Mouse (Mus musculus): ENCODE data around the gene Glra4.
A peak's percentile ranks its signal among the peaks of the same experiment; 100 is the strongest.
"Not testable (repeated sequence)": the region's sequence is repeated elsewhere in the genome, so short reads cannot be mapped to it uniquely, and the experiment has no call there.

Gene Glra4

DNA sequence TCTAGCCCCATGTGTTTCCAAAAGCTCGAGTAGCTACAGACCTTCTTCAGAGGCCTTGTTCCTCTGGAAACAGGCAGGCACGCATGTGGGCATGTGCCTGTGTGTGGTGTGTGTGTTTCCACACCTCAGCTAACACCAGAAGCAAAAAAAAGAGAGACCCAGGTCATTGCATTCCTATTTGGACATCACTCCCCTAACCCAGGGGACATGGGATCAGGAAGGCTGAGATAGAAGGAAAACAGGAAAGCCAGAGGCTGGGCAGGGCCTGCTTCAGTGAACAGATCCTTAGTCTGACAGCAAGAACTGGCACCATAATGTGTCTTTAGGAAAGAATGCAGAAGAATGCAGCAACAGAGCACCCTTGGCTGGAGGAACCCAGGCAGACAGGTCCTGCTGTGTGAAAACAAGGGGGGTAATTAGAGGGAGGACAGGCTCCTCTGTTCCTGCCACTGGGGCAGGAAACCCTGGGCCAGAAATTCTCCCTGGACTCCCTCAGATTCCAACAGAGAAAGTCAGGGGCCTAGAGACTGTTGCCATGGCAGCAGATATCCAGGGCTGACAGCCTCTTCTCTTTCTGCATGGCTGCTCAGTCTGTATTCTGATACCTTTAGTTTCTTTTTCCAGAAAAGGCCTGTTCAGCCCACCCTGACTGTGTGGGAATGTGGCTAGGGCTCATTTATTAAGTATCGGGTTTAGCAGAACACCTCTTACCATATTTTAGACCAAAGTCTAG, 65.0 kb downstream of the Glra4 start:
- not testable (repeated sequence) for DNase-seq

DNA sequence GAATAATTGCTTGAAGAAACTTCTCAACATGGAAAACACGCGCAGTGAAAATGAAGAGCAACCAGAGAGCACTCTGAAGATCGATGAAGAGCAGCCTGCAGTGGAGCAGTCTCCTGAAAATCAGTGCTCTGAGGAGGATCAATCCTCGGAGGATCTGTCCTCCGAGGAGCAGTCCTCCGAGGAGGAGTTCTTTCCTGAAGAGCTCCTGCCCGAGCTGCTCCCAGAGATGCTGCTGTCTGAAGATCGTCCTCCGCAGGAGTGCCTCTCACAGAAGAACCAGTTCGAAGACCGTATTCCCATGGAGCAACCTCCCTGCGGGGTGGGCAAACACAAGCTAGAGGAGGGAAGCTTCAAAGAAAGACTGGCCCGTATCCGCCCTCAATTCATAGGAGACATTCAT, 71.2 kb downstream of the Glra4 start:
- DNase-seq = no peak

DNA sequence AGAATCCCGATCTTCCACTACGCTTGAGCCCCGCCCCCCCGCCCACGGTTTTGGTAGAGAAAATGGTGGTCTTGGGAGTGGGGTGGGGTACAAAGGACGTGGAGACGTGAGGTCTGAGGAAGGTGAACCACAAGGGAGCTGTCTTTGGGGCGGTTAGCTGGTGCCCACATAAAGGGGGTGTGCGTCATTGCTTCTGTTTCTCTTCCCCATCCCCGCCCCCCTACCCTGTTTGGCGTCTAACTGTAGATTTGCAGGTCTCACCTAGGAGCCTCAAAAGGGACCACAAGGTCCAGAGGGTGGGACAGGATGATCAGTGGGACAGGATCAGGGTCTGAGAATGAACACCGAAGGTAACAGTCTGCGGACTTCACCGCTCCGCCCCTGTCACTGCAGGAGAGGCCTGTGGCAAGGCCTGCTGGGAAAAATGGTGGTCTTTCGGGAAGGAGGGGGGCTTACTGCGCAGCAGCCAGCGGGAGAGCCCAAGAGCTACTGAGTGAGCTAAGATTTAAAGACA, 71.7 kb downstream of the Glra4 start:
- DNase-seq = peak; percentile 19

Measured in liver (tissue).